Mouse (Mus musculus) testis, adult 2 months (tissue): ENCODE data around the gene Hyal2.

Experiments used
- CTCF ChIP-seq: fragments of 200-500 bp; IDR thresholded peaks from 2 replicates; pipeline ENCODE4 v1.5.1; 2012; ENCODE audit warnings: low read depth, mild to moderate bottlenecking, inconsistent platforms, low read length, moderate library complexity; ENCODE audit not compliant: control insufficient read depth, insufficient read depth, insufficient replicate concordance
- POLR2A ChIP-seq: fragments of 200-500 bp; IDR thresholded peaks from 2 replicates; pipeline ENCODE4 v1.6.1; 2012; ENCODE audit warnings: low read depth, mild to moderate bottlenecking, inconsistent platforms, low read length, moderate library complexity; ENCODE audit not compliant: control insufficient read depth

- TF ChIP-seq POLR2A = no peak
- no peak for TF ChIP-seq CTCF
Observed at GRCm38 (mm10) chr9:107603251-107603650, 35.5 kb downstream of the Hyal2 start.
